Mouse (Mus musculus): Measurements from ENCODE around the gene Nos1ap. TPM values are rescaled to one million over a fixed set of nuclear protein-coding genes. Genes with fewer than 3 reads are reported as not detected.

The Nos1ap gene
- polyA plus RNA-seq, 1 experiment, result 0.14 TPM

GRCm38 (mm10) chr1:170292239-170292951 is 297.3 kb downstream of the Nos1ap start:
- TF ChIP-seq MAX (IDR thresholded peaks at IDR 0.05) (no peak), FOSL1 (IDR thresholded peaks at IDR 0.05; ENCODE audit: insufficient read depth, low read length, poor library complexity, severe bottlenecking) (no peak), CTCF (IDR thresholded peaks at IDR 0.05; ENCODE audit: control insufficient read depth, insufficient read depth, insufficient read length) (no peak), USF1 (IDR thresholded peaks at IDR 0.05; ENCODE audit: low read depth) (no peak), CEBPB (IDR thresholded peaks at IDR 0.05; ENCODE audit: low read depth) (no peak)
- H3K4me3 ChIP-seq (ENCODE audit: insufficient read depth, poor library complexity, severe bottlenecking), result no peak overlapping the region
- no peaks in the 10 kb centered on the region for H3K36me3 ChIP-seq (ENCODE audit: control insufficient read depth, insufficient read depth)

DNA sequence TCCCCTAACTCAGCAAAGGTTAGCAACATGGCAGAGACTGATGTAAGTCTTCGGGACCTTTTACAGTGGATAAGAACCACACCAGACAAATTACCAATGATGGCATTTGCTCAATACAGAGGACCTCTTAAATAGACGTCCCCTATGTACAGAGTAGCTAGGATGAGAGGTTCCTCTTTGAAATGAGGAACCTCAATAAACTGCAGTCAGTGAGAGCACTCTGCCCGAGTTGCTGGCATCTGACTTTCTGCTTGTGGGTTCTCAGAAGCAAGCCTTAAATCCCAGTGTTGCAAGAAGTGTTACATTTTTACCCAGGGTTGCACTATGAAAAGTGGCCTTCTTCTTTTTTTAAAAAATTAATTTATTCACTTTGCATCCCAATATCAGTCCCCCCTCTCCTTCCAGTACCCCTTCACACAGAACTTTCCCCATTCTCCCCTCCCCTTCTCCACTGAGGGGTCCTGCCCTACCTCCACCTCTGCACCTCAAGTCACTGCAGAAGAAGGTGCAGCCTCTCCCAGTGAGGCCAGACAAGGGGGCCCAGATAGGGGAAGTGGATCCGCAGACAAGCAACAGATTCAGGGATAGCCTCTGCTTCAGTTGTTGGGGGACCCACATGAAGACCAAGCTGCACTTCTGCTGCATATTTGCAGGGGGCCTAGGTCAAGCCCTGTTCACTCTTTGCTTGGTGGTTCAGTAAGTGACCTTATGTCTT is 307.1 kb downstream of the Nos1ap start:
- Histone ChIP-seq H3K36me3 (ENCODE audit: control insufficient read depth, insufficient read depth) (no peaks in the 10 kb centered on the region), H3ac (ENCODE audit: control insufficient read depth, insufficient read length, low read depth) (no peak overlapping the region), H3K79me3 (ENCODE audit: low read depth) (no peaks in the 10 kb centered on the region), H3K79me2 (ENCODE audit: control insufficient read depth, insufficient read depth) (no peaks in the 10 kb centered on the region), H3K27me3 (ENCODE audit: control insufficient read depth, insufficient read depth, insufficient read length) (no peaks in the 10 kb centered on the region), H3K4me3 (ENCODE audit: insufficient read depth, poor library complexity, severe bottlenecking) (no peak overlapping the region)
- TF ChIP-seq USF1 (IDR thresholded peaks at IDR 0.05; ENCODE audit: low read depth), result no peak
- no peak for TF ChIP-seq CTCF (IDR thresholded peaks at IDR 0.05; ENCODE audit: control insufficient read depth, insufficient read depth, insufficient read length)

More at GRCm38 (mm10) chr1:170292239-170292951, 297.3 kb downstream of the Nos1ap start:
- Histone ChIP-seq H3K79me2 (ENCODE audit: control insufficient read depth, insufficient read depth) (no peaks in the 10 kb centered on the region), H3K79me3 (ENCODE audit: low read depth) (no peaks in the 10 kb centered on the region), H3ac (ENCODE audit: control insufficient read depth, insufficient read length, low read depth) (no peak overlapping the region), H3K27me3 (ENCODE audit: control insufficient read depth, insufficient read depth, insufficient read length) (peaks cover 9% of the 10 kb centered on the region)

GRCm38 (mm10) chr1:170277016-170277415 is 312.6 kb downstream of the Nos1ap start, which contains the start of gene Sh2d1b1:
Gene Sh2d1b1 (plus strand): TSS chr1:170277320.
- Histone ChIP-seq H3K79me2 (ENCODE audit: control insufficient read depth, insufficient read depth) (no peaks in the 10 kb centered on the region), H3ac (ENCODE audit: control insufficient read depth, insufficient read length, low read depth) (no peak within 1 kb of the TSS), H3K27me3 (ENCODE audit: control insufficient read depth, insufficient read depth, insufficient read length) (no peaks in the 10 kb centered on the region), H3K4me3 (ENCODE audit: insufficient read depth, poor library complexity, severe bottlenecking) (no peak within 1 kb of the TSS), H3K79me3 (ENCODE audit: low read depth) (no peaks in the 10 kb centered on the region), H3K36me3 (ENCODE audit: control insufficient read depth, insufficient read depth) (no peaks in the 10 kb centered on the region)
- TF ChIP-seq MYOD1 (IDR thresholded peaks at IDR 0.05; ENCODE audit: control insufficient read depth, insufficient read length, low read depth) (no peak), FOSL1 (IDR thresholded peaks at IDR 0.05; ENCODE audit: insufficient read depth, low read length, poor library complexity, severe bottlenecking) (no peak), CTCF (IDR thresholded peaks at IDR 0.05; ENCODE audit: control insufficient read depth, insufficient read depth, insufficient read length) (no peak), CEBPB (IDR thresholded peaks at IDR 0.05; ENCODE audit: low read depth) (no peak), MAX (IDR thresholded peaks at IDR 0.05) (no peak), MYOG (IDR thresholded peaks at IDR 0.05; ENCODE audit: control insufficient read depth, extremely low read depth, insufficient read length) (no peak), USF1 (IDR thresholded peaks at IDR 0.05; ENCODE audit: low read depth) (no peak)

DNA sequence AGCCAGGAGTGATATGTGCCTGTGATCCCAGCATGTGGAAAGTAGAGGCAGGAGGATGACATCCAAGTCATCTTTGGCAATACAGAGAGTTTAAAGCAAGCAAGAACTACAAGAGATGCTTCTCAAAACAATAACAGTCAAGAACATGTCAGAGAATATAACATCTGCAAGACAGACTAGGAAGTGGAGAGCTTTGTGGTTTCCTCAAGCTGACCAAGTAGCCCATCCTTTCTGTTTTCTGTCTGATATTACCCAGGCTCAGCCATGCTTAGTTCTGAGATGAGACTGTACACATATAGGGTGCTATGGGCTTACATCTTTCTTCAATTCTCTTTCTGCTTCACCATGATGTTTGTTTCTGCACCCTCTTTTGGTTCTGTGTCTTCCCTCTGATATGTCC is 316.4 kb downstream of the Nos1ap start:
- Histone ChIP-seq H3K79me3 (ENCODE audit: low read depth) (no peaks in the 10 kb centered on the region), H3K79me2 (ENCODE audit: control insufficient read depth, insufficient read depth) (no peaks in the 10 kb centered on the region), H3K27me3 (ENCODE audit: control insufficient read depth, insufficient read depth, insufficient read length) (no peaks in the 10 kb centered on the region), H3K36me3 (ENCODE audit: control insufficient read depth, insufficient read depth) (no peaks in the 10 kb centered on the region), H3K4me3 (ENCODE audit: insufficient read depth, poor library complexity, severe bottlenecking) (no peak overlapping the region), H3ac (ENCODE audit: control insufficient read depth, insufficient read length, low read depth) (no peak overlapping the region)
- no peak for TF ChIP-seq MYOG (IDR thresholded peaks at IDR 0.05; ENCODE audit: control insufficient read depth, extremely low read depth, insufficient read length)
- no peak for TF ChIP-seq CTCF (IDR thresholded peaks at IDR 0.05; ENCODE audit: control insufficient read depth, insufficient read depth, insufficient read length)
- no peak for TF ChIP-seq MYOD1 (IDR thresholded peaks at IDR 0.05; ENCODE audit: control insufficient read depth, insufficient read length, low read depth)
- TF ChIP-seq MAX (IDR thresholded peaks at IDR 0.05), result no peak
- no peak for TF ChIP-seq CEBPB (IDR thresholded peaks at IDR 0.05; ENCODE audit: low read depth)
- no peak for TF ChIP-seq FOSL1 (IDR thresholded peaks at IDR 0.05; ENCODE audit: insufficient read depth, low read length, poor library complexity, severe bottlenecking)
- TF ChIP-seq USF1 (IDR thresholded peaks at IDR 0.05; ENCODE audit: low read depth), result no peak

DNA sequence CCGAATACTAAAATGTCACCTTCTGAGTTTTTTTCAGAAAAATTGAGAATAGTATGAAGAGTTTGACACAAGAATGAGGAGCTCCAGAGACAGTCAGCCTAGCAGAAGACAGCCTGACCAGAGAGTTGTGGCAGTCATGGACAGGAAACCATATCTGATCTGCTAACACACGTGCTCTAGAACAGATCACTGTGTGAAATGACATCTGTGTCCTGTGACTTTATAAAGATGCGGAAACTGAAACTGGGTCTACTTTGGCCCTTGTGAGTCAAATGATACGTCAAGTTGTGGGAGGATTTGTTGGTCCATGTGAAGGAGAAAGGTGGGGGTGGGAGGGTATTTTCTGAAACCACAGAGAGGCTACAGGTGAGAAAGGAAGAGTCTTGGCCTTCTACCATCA is 319.0 kb downstream of the Nos1ap start:
- TF ChIP-seq MYOD1 (IDR thresholded peaks at IDR 0.05; ENCODE audit: control insufficient read depth, insufficient read length, low read depth) (no peak), FOSL1 (IDR thresholded peaks at IDR 0.05; ENCODE audit: insufficient read depth, low read length, poor library complexity, severe bottlenecking) (no peak), CTCF (IDR thresholded peaks at IDR 0.05; ENCODE audit: control insufficient read depth, insufficient read depth, insufficient read length) (no peak), USF1 (IDR thresholded peaks at IDR 0.05; ENCODE audit: low read depth) (no peak), CEBPB (IDR thresholded peaks at IDR 0.05; ENCODE audit: low read depth) (no peak), MAX (IDR thresholded peaks at IDR 0.05) (no peak), MYOG (IDR thresholded peaks at IDR 0.05; ENCODE audit: control insufficient read depth, extremely low read depth, insufficient read length) (no peak)
- no peak overlapping the region for H3K4me3 ChIP-seq (ENCODE audit: insufficient read depth, poor library complexity, severe bottlenecking)
- H3ac ChIP-seq (ENCODE audit: control insufficient read depth, insufficient read length, low read depth), result no peak overlapping the region
- H3K79me3 ChIP-seq (ENCODE audit: low read depth), result no peaks in the 10 kb centered on the region
- no peaks in the 10 kb centered on the region for H3K27me3 ChIP-seq (ENCODE audit: control insufficient read depth, insufficient read depth, insufficient read length)
- no peaks in the 10 kb centered on the region for H3K79me2 ChIP-seq (ENCODE audit: control insufficient read depth, insufficient read depth)
- H3K36me3 ChIP-seq (ENCODE audit: control insufficient read depth, insufficient read depth), result no peaks in the 10 kb centered on the region

Measured in C2C12 (cell line).